Mouse (Mus musculus) intestine, postnatal 0 days (tissue): ENCODE results near the gene Gm4871. TPM values are rescaled to one million over a fixed set of nuclear protein-coding genes. Genes with fewer than 3 reads are reported as not detected.

Experiments used
- ATAC-seq: fragments of 200-750 bp; cut with Nextera tagmentation; 2 replicates; pipeline ENCODE4 v1.8.0; 2017; ENCODE audit warnings: mild to moderate bottlenecking, moderate TSS enrichment, moderate library complexity
- H3K27ac ChIP-seq: fragments of 300-500 bp; sonication (generic); 2 replicates; pipeline ENCODE4 v1.5.1; 2014; ENCODE audit warnings: mild to moderate bottlenecking, low read depth, low read length, moderate library complexity
- H3K27me3 ChIP-seq: fragments of 300-500 bp; sonication (generic); replicated peaks from 2 replicates; pipeline ENCODE4 v1.6.1; 2014; ENCODE audit warnings: low read length, mixed read lengths; ENCODE audit not compliant: control insufficient read depth, insufficient read depth
- H3K36me3 ChIP-seq: fragments of 300-500 bp; sonication (generic); 2 replicates; pipeline ENCODE4 v1.6.1; 2014; ENCODE audit warnings: mild to moderate bottlenecking, moderate library complexity; ENCODE audit not compliant: control insufficient read depth, insufficient read depth
- H3K4me1 ChIP-seq: fragments of 300-500 bp; sonication (generic); replicated peaks from 2 replicates; pipeline ENCODE4 v1.6.1; 2014; ENCODE audit warnings: antibody characterized with exemption, low read length, mixed read lengths; ENCODE audit not compliant: control insufficient read depth, insufficient read depth
- H3K4me2 ChIP-seq: fragments of 300-500 bp; sonication (generic); replicated peaks from 2 replicates; pipeline ENCODE4 v1.6.1; 2014; ENCODE audit warnings: low read depth, mild to moderate bottlenecking, moderate library complexity
- H3K4me3 ChIP-seq: fragments of 300-500 bp; sonication (generic); 2 replicates; pipeline ENCODE4 v1.5.1; 2014; ENCODE audit warnings: low read depth, low read length
- H3K9ac ChIP-seq: fragments of 300-500 bp; sonication (generic); 2 replicates; pipeline ENCODE4 v1.6.1; 2014; ENCODE audit warnings: mild to moderate bottlenecking, low read depth, low read length
- H3K9me3 ChIP-seq: fragments of 300-500 bp; sonication (generic); 2 replicates; pipeline ENCODE4 v1.6.1; 2016; ENCODE audit warnings: mixed run types; ENCODE audit not compliant: control insufficient read depth
- CTCF ChIP-seq: sonication (generic); IDR thresholded peaks from 2 replicates; pipeline ENCODE4 v1.5.1; 2016; ENCODE audit warnings: low read depth, mild to moderate bottlenecking, control low read depth, antibody characterized with exemption, moderate library complexity
- WGBS: fragments of 180-500 bp; shearing (Covaris S2); extraction: QIAGEN DNeasy Blood & Tissue Kit; methylation state at CpG from one replicate; pipeline ENCODE4 v1.1.7; 2014; 5-methylcytosine and 5-hydroxymethylcytosine counted together
- polyA plus RNA-seq: library from polyadenylated mRNA; unstranded; fragments of >200 nt; fragmentation: Nextera tagmentation; extraction: Ambion mirVana; gene quantifications from 2 replicates; pipeline ENCODE4 v1.2.1, GENCODE M21; 2015

Gm4871 gene
- polyA plus RNA-seq, 1 experiment from 2014 or later = not detected

DNA sequence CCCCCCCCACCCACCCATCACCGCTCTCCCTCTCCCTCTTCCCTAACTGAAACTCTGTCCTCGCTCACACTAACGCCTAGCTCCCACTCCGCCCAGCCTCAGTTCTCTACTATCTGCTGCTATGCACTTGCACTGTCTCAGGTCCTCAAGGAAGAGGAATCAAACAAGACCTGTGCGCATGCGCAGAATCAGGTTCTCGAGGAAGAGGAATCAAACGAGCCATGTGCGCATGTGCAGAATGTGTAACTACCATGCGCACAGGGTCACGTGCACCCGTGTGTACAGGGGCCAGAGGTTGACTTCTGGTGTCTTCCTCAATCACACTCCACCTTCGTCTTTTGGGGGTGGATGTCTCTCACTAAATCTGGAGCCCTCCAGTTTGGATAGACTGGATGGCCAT, 45.0 kb downstream of the Gm4871 start:
- 86% methylated on average over 13 of the region's 13 CpGs for WGBS
- TF ChIP-seq CTCF = no peak
- Histone ChIP-seq H3K27ac (no peak overlapping the region), H3K9me3 (no peaks in the 10 kb centered on the region), H3K4me3 (no peak overlapping the region), H3K36me3 (no peaks in the 10 kb centered on the region), H3K27me3 (no peaks in the 10 kb centered on the region), H3K9ac (no peak overlapping the region), H3K4me1 (no peaks in the 10 kb centered on the region), H3K4me2 (no peak overlapping the region)
- no peak for ATAC-seq

DNA sequence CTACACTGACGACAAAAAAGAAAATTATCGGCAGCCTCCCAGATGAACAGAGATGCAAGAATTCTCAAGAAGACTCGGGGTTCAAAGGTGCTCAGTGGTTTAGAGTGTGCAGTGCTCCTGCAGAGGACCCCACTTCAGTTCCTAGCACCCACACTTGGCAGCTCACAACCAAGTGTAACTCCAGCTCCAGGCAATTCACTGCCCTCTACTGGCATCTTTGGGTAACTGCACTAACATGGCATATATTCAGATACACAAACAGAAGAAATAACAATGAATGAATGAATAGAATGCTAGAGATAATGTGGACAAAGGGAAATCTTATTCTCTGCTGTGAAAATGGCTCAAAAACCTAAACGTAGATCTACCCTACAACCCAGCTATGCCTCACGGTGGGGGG, 47.7 kb downstream of the Gm4871 start:
- peak; percentile 49 for TF ChIP-seq CTCF
- 96% methylated on average over 5 of the region's 5 CpGs for WGBS

DNA sequence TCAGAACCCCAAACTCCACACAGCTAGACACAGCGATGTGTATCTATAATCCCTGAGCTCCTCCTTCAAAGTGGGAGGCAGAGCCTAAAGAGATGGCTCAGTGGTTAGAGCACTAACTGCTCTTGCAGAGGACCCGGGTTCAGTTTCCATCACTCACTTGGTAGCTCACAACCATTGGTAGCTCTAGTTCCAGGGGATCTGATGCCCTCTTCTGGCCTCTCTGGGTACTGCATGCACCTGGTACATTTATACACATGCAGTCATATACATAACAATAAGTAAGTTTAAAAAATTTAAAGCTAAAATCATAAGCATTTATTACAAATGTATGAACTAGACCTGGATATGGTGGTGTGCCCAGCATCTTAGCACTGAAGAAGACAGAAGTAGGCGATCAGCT, 49.3 kb downstream of the Gm4871 start:
- 93% methylated on average over 3 of the region's 3 CpGs for WGBS
- no peaks in the 10 kb centered on the region for H3K9me3 ChIP-seq

More for the DNA sequence above, 47.7 kb downstream of the Gm4871 start:
- Histone ChIP-seq H3K9ac (no peak overlapping the region), H3K36me3 (no peaks in the 10 kb centered on the region), H3K9me3 (no peaks in the 10 kb centered on the region), H3K4me1 (no peaks in the 10 kb centered on the region), H3K4me3 (no peak overlapping the region), H3K4me2 (no peak overlapping the region), H3K27me3 (no peaks in the 10 kb centered on the region), H3K27ac (no peak overlapping the region)
- ATAC-seq = no peak

More for the DNA sequence above, 49.3 kb downstream of the Gm4871 start:
- Histone ChIP-seq H3K27ac (no peak overlapping the region), H3K4me3 (no peak overlapping the region), H3K9ac (no peak overlapping the region), H3K27me3 (no peaks in the 10 kb centered on the region), H3K4me2 (no peak overlapping the region), H3K4me1 (0 out of 2 replicates have a peak, but pooled peaks cover 2% of the 10 kb centered on the region), H3K36me3 (no peaks in the 10 kb centered on the region)
- ATAC-seq = no peak
- peak; percentile 42 for TF ChIP-seq CTCF

Other genes starting within 250 kb of the Gm4871 start
- gene Smurf1, start 66.9 kb downstream of the Gm4871 start, polyA plus RNA-seq = 7.4 and 8.2 TPM in 2 replicates
- gene 1700018F24Rik, start 10.2 kb upstream of the Gm4871 start, polyA plus RNA-seq = not detected in 2 replicates
- 122 and 130 TPM in 2 replicates for gene Arpc1a, start 51.1 kb upstream of the Gm4871 start, polyA plus RNA-seq
- gene Kpna7, start 51.3 kb upstream of the Gm4871 start, polyA plus RNA-seq = 0.08 and 0.13 TPM in 2 replicates
- gene Arpc1b, start 81.5 kb upstream of the Gm4871 start, polyA plus RNA-seq = 573 and 610 TPM in 2 replicates
- gene Pdap1, start 107.5 kb upstream of the Gm4871 start, polyA plus RNA-seq = 49.4 and 55.5 TPM in 2 replicates
- 155 and 160 TPM in 2 replicates for gene Bud31, start 107.6 kb upstream of the Gm4871 start, polyA plus RNA-seq
- 9.3 and 9.9 TPM in 2 replicates for gene Ptcd1, start 134.4 kb upstream of the Gm4871 start, polyA plus RNA-seq
- 23.1 and 23.4 TPM in 2 replicates for gene Cpsf4, start 134.5 kb upstream of the Gm4871 start, polyA plus RNA-seq
- gene Atp5j2, start 159.3 kb upstream of the Gm4871 start, polyA plus RNA-seq = 765 and 832 TPM in 2 replicates
- 6.4 and 9.8 TPM in 2 replicates for gene Zkscan14, start 169.1 kb upstream of the Gm4871 start, polyA plus RNA-seq
- 4.1 and 4.6 TPM in 2 replicates for gene Zkscan5, start 171.8 kb upstream of the Gm4871 start, polyA plus RNA-seq
- 32.3 and 35.9 TPM in 2 replicates for gene Zfp655, start 199.0 kb upstream of the Gm4871 start, polyA plus RNA-seq
- 0.14 and 0.30 TPM in 2 replicates for gene Zscan25, start 247.7 kb upstream of the Gm4871 start, polyA plus RNA-seq